Mouse (Mus musculus) spleen, embryonic (tissue): ENCODE data around the gene Csad.
"Not testable (repeated sequence)": the region's sequence is repeated elsewhere in the genome, so short reads cannot be mapped to it uniquely, and the experiment has no call there.

ENCODE experiments used
- CTCF ChIA-PET: fragments of 350-600 bp; sonication (Branson Sonifier 250); formaldehyde crosslinking; loops from one replicate; lab custom pipeline; 2022; lab: Charles Lee

The Csad gene

GRCm38 (mm10) chr15:102175736-102176319 is 28.7 kb downstream of the Csad start:
- CTCF ChIA-PET, result interaction anchor here (0.5 to 0.7 kb wide), 2 partner anchors 49 to 58 kb away, joined by 3 to 4 read pairs; no protein-coding TSS in a partner anchor

- CTCF ChIA-PET, result no interaction called here
Observed at GRCm38 (mm10) chr15:102173581-102173980, 30.9 kb downstream of the Csad start.

GRCm38 (mm10) chr15:102169064-102169463 is 35.5 kb downstream of the Csad start:
- CTCF ChIA-PET, result no interaction called here

GRCm38 (mm10) chr15:102167620-102168021 is 36.9 kb downstream of the Csad start:
- CTCF ChIA-PET, result no interaction called here

GRCm38 (mm10) chr15:102165468-102166100 is 38.9 kb downstream of the Csad start:
- CTCF ChIA-PET, result interaction anchor here (0.6 kb wide), 1 partner anchor 161 kb away, joined by 3 read pairs; no protein-coding TSS in a partner anchor

- CTCF ChIA-PET, result no interaction called here
Observed at GRCm38 (mm10) chr15:102163900-102164693, 40.4 kb downstream of the Csad start.

- CTCF ChIA-PET, result no interaction called here
Observed at GRCm38 (mm10) chr15:102160415-102161060, 44.0 kb downstream of the Csad start.

GRCm38 (mm10) chr15:102156836-102157235 is 47.7 kb downstream of the Csad start:
- CTCF ChIA-PET, result no interaction called here

- CTCF ChIA-PET, result not testable (repeated sequence)
Observed at GRCm38 (mm10) chr15:102155006-102155405, 49.5 kb downstream of the Csad start.

GRCm38 (mm10) chr15:102152646-102153045 is 51.9 kb downstream of the Csad start:
- CTCF ChIA-PET, result no interaction called here

- CTCF ChIA-PET, result interaction anchor here (0.5 kb wide), 1 partner anchor 45 kb away, joined by 4 read pairs; no protein-coding TSS in a partner anchor
Observed at GRCm38 (mm10) chr15:102150301-102151135, 54.0 kb downstream of the Csad start, which contains the start of gene Soat2. TSS of gene Soat2 (plus strand) at chr15:102150526.

- CTCF ChIA-PET, result no interaction called here
Observed at GRCm38 (mm10) chr15:102149561-102149960, 55.0 kb downstream of the Csad start.

- CTCF ChIA-PET, result no interaction called here
Observed at GRCm38 (mm10) chr15:102147674-102148402, 56.7 kb downstream of the Csad start.

- CTCF ChIA-PET, result no interaction called here
Observed at GRCm38 (mm10) chr15:102146882-102147281, 57.6 kb downstream of the Csad start.

GRCm38 (mm10) chr15:102146089-102146488 is 58.4 kb downstream of the Csad start:
- CTCF ChIA-PET, result interaction anchor here (0.6 kb wide), 1 partner anchor 23 kb away, joined by 5 read pairs; no protein-coding TSS in a partner anchor

- CTCF ChIA-PET, result no interaction called here
Observed at GRCm38 (mm10) chr15:102145330-102145729, 59.2 kb downstream of the Csad start.

GRCm38 (mm10) chr15:102144726-102145125 is 59.8 kb downstream of the Csad start:
- CTCF ChIA-PET, result no interaction called here

- CTCF ChIA-PET, result no interaction called here
Observed at GRCm38 (mm10) chr15:102144274-102144711, 60.2 kb downstream of the Csad start, which contains the start of gene Igfbp6. TSS of gene Igfbp6 (plus strand) at chr15:102144362.
